Mouse (Mus musculus): ENCODE data around the gene Vipas39. TPM values are rescaled to one million over a fixed set of nuclear protein-coding genes. Genes with fewer than 3 reads are reported as not detected.
A peak's percentile ranks its signal among the peaks of the same experiment; 100 is the strongest.

Gene Vipas39
- total and polyA plus RNA-seq, 3 experiments: 30.2 to 44.4 (median 32.1) TPM

DNA sequence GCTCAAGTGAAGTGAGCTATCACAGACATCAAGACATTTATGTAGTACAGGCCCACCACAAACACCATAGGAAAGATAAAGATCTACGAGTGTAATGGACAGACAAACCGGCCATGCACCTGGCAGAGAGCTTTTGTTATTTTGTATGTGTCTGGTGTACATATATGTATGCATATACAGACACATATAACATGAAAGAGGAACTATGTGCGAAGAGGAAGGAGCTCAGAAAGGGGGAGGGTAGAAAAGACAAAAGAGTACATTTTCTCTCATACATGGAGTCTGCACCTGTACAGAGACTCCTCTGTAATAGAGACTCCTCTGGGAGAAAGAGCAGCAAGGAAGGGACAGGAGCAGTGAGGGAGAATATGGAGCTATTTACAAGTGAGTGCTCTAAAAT lies 73.0 kb downstream of the Vipas39 start:
- Histone ChIP-seq H3K9ac (ENCODE audit: insufficient read depth, low read depth) (peak overlapping the region; percentile 50), H3K27me3 (replicated peaks) (no peaks in the 10 kb centered on the region), H3K4me2 (ENCODE audit: insufficient read depth, low read depth, poor library complexity, severe bottlenecking) (peak overlapping the region; percentile 83), H3K4me1 (ENCODE audit: control insufficient read depth in 1 of 2, insufficient read depth in 2 of 2) (peaks cover 11 to 47% of the 10 kb centered on the region in 2 experiments; a peak in 3 of 4 replicates), H3K79me2 (replicated peaks; ENCODE audit: control insufficient read depth, extremely low read depth, insufficient read depth, poor library complexity, severe bottlenecking) (peaks cover 78% of the 10 kb centered on the region), H3K27ac (ENCODE audit: insufficient read depth, low read depth) (0 out of 2 replicates have a peak overlapping the region, but pooled peaks have one; percentile 15), H3K9me3 (replicated peaks; ENCODE audit: low read length) (no peaks in the 10 kb centered on the region), H3K36me3 (replicated peaks in 1 of 2; ENCODE audit: control insufficient read depth in 1 of 2, insufficient read depth in 1 of 2, low read length in 1 of 2) (peaks cover 11 to 42% of the 10 kb centered on the region in 2 experiments), H3K4me3 (replicated peaks in 1 of 3; ENCODE audit: low read depth in 2 of 3, low read length in 2 of 3, poor library complexity in 1 of 3) (no peak overlapping the region)
- no peak for DNase-seq (ENCODE audit: extremely low read depth)
- dilution Hi-C loops (cut with MboI; ENCODE audit: extremely low pct_ligation_motif_present, extremely low pct_unique_long_range_greater_than_20kb, low sequenced_read_pairs): no loop called here
- in situ Hi-C loops (cut with MboI; ENCODE audit: low pct_ligation_motif_present, low pct_unique_long_range_greater_than_20kb, low sequenced_read_pairs): no loop called here
- no peak for TF ChIP-seq ZC3H11A (IDR thresholded peaks at IDR 0.05; ENCODE audit: low read depth, low read length)
- TF ChIP-seq EP300 (IDR thresholded peaks at IDR 0.05; ENCODE audit: low read length): peak; percentile 23; the same call in 1 of the 2 replicates

Other genes starting within 250 kb of the Vipas39 start
- 0.04 and 0.08 TPM in 2 replicates for gene Tmem63c, start 244.9 kb downstream of the Vipas39 start, total RNA-seq (2012; rRNA removed)
- 0.11 and 0.23 TPM in 2 replicates for gene Tmem63c, start 244.9 kb downstream of the Vipas39 start, total RNA-seq (2014; rRNA removed)
- 0.34 and 0.53 TPM in 2 replicates for gene Tmem63c, start 244.9 kb downstream of the Vipas39 start, polyA plus RNA-seq (2012; ENCODE audit: insufficient read length, low read depth)
- gene Ngb, start 163.7 kb downstream of the Vipas39 start, total RNA-seq (2012; rRNA removed): 0.08 TPM in 1 of 2 replicates, not detected in the other
- 0.23 TPM in 1 of 2 replicates, not detected in the other for gene Ngb, start 163.7 kb downstream of the Vipas39 start, total RNA-seq (2014; rRNA removed)
- 0.15 TPM in 1 of 2 replicates, not detected in the other for gene Ngb, start 163.7 kb downstream of the Vipas39 start, polyA plus RNA-seq (2012; ENCODE audit: insufficient read length, low read depth)
- gene Gstz1, start 119.1 kb downstream of the Vipas39 start, total RNA-seq (2012; rRNA removed): 16.7 and 22.3 TPM in 2 replicates
- gene Gstz1, start 119.1 kb downstream of the Vipas39 start, total RNA-seq (2014; rRNA removed): 26.8 and 27.5 TPM in 2 replicates
- 19.7 and 20.5 TPM in 2 replicates for gene Gstz1, start 119.1 kb downstream of the Vipas39 start, polyA plus RNA-seq (2012; ENCODE audit: insufficient read length, low read depth)
- 12.4 and 12.8 TPM in 2 replicates for gene Pomt2, start 118.3 kb downstream of the Vipas39 start, total RNA-seq (2012; rRNA removed)
- 11.7 and 12.0 TPM in 2 replicates for gene Pomt2, start 118.3 kb downstream of the Vipas39 start, total RNA-seq (2014; rRNA removed)
- gene Pomt2, start 118.3 kb downstream of the Vipas39 start, polyA plus RNA-seq (2012; ENCODE audit: insufficient read length, low read depth): 10.5 and 11.6 TPM in 2 replicates
- gene Samd15, start 66.5 kb downstream of the Vipas39 start, total RNA-seq (2012; rRNA removed): 0.97 and 1.1 TPM in 2 replicates
- gene Samd15, start 66.5 kb downstream of the Vipas39 start, total RNA-seq (2014; rRNA removed): 0.28 and 1.8 TPM in 2 replicates
- gene Samd15, start 66.5 kb downstream of the Vipas39 start, polyA plus RNA-seq (2012; ENCODE audit: insufficient read length, low read depth): 2.8 and 3.9 TPM in 2 replicates
- gene Tmed8, start 65.8 kb downstream of the Vipas39 start, total RNA-seq (2012; rRNA removed): 27.3 and 29.1 TPM in 2 replicates
- gene Tmed8, start 65.8 kb downstream of the Vipas39 start, total RNA-seq (2014; rRNA removed): 27.9 and 29.3 TPM in 2 replicates
- 29.4 and 34.8 TPM in 2 replicates for gene Tmed8, start 65.8 kb downstream of the Vipas39 start, polyA plus RNA-seq (2012; ENCODE audit: insufficient read length, low read depth)
- gene Noxred1, start 27.5 kb downstream of the Vipas39 start, total RNA-seq (2012; rRNA removed): 5.1 and 5.2 TPM in 2 replicates
- 6.9 and 8.0 TPM in 2 replicates for gene Noxred1, start 27.5 kb downstream of the Vipas39 start, total RNA-seq (2014; rRNA removed)
- 10.0 and 10.4 TPM in 2 replicates for gene Noxred1, start 27.5 kb downstream of the Vipas39 start, polyA plus RNA-seq (2012; ENCODE audit: insufficient read length, low read depth)
- 288 and 397 TPM in 2 replicates for gene Ahsa1, start 223 bp upstream of the Vipas39 start, total RNA-seq (2012; rRNA removed)
- gene Ahsa1, start 223 bp upstream of the Vipas39 start, total RNA-seq (2014; rRNA removed): 456 and 483 TPM in 2 replicates
- gene Ahsa1, start 223 bp upstream of the Vipas39 start, polyA plus RNA-seq (2012; ENCODE audit: insufficient read length, low read depth): 392 and 523 TPM in 2 replicates
- 0.08 TPM in 2 replicates for gene Ism2, start 33.4 kb upstream of the Vipas39 start, total RNA-seq (2012; rRNA removed)
- not detected in 2 replicates for gene Ism2, start 33.4 kb upstream of the Vipas39 start, total RNA-seq (2014; rRNA removed)
- 0.16 TPM in 1 of 2 replicates, not detected in the other for gene Ism2, start 33.4 kb upstream of the Vipas39 start, polyA plus RNA-seq (2012; ENCODE audit: insufficient read length, low read depth)
- 37.1 and 37.4 TPM in 2 replicates for gene Sptlc2, start 122.1 kb upstream of the Vipas39 start, total RNA-seq (2012; rRNA removed)
- gene Sptlc2, start 122.1 kb upstream of the Vipas39 start, total RNA-seq (2014; rRNA removed): 49.2 and 56.5 TPM in 2 replicates
- 68.6 and 72.2 TPM in 2 replicates for gene Sptlc2, start 122.1 kb upstream of the Vipas39 start, polyA plus RNA-seq (2012; ENCODE audit: insufficient read length, low read depth)
- gene Slirp, start 177.6 kb upstream of the Vipas39 start, total RNA-seq (2012; rRNA removed): 117 and 159 TPM in 2 replicates
- 138 and 180 TPM in 2 replicates for gene Slirp, start 177.6 kb upstream of the Vipas39 start, total RNA-seq (2014; rRNA removed)
- 261 and 271 TPM in 2 replicates for gene Slirp, start 177.6 kb upstream of the Vipas39 start, polyA plus RNA-seq (2012; ENCODE audit: insufficient read length, low read depth)
- 26.8 and 31.7 TPM in 2 replicates for gene Alkbh1, start 177.8 kb upstream of the Vipas39 start, total RNA-seq (2012; rRNA removed)
- gene Alkbh1, start 177.8 kb upstream of the Vipas39 start, total RNA-seq (2014; rRNA removed): 39.1 and 54.1 TPM in 2 replicates
- gene Alkbh1, start 177.8 kb upstream of the Vipas39 start, polyA plus RNA-seq (2012; ENCODE audit: insufficient read length, low read depth): 32.8 and 37.3 TPM in 2 replicates
- gene Snw1, start 206.0 kb upstream of the Vipas39 start, total RNA-seq (2012; rRNA removed): 78.0 and 93.6 TPM in 2 replicates
- gene Snw1, start 206.0 kb upstream of the Vipas39 start, total RNA-seq (2014; rRNA removed): 116 and 126 TPM in 2 replicates
- gene Snw1, start 206.0 kb upstream of the Vipas39 start, polyA plus RNA-seq (2012; ENCODE audit: insufficient read length, low read depth): 96.8 and 113 TPM in 2 replicates
- not detected in 2 replicates for gene Gm5788, start 228.5 kb upstream of the Vipas39 start, total RNA-seq (2012; rRNA removed)
- gene Gm5788, start 228.5 kb upstream of the Vipas39 start, total RNA-seq (2014; rRNA removed): not detected in 2 replicates
- not detected in 2 replicates for gene Gm5788, start 228.5 kb upstream of the Vipas39 start, polyA plus RNA-seq (2012; ENCODE audit: insufficient read length, low read depth)
- gene Gm8300, start 248.1 kb upstream of the Vipas39 start, total RNA-seq (2012; rRNA removed): 0.04 TPM in 1 of 2 replicates, not detected in the other
- not detected in 2 replicates for gene Gm8300, start 248.1 kb upstream of the Vipas39 start, total RNA-seq (2014; rRNA removed)
- not detected in 2 replicates for gene Gm8300, start 248.1 kb upstream of the Vipas39 start, polyA plus RNA-seq (2012; ENCODE audit: insufficient read length, low read depth)